Mouse (Mus musculus): ENCODE data around the gene Bahcc1. TPM values are rescaled to one million over a fixed set of nuclear protein-coding genes. Genes with fewer than 3 reads are reported as not detected.

Bahcc1 gene
- total and polyA plus RNA-seq, 2 experiments from 2014 or later: 3.5 to 13.1 TPM

DNA sequence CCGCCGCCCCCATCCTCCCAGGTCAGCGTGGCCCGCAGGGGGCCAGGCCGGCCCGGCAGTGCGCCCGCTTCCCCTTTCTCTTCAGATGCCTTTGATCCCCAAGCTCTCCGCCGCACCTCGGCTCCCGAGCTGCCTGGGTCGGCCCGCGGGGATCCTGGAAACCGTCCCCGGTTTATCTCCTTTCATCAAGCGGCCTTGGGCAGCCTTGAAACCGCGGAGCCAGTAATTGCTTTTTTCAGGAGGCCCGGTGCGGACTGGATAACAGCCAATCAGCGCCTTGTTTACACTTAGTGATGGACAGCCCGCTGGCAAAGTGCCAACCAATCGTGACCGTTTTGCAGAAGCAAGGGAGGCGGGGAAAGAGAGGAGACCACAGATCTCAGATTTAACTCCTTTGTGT is 1.4 kb upstream of the Bahcc1 start:
- Histone ChIP-seq H3K36me3 (replicated peaks; ENCODE audit: control insufficient read depth, insufficient read depth, low read length) (no peaks in the 10 kb centered on the region), H3K9me3 (replicated peaks; ENCODE audit: control insufficient read depth, low read length) (no peaks in the 10 kb centered on the region), H3K4me1 (ENCODE audit: control insufficient read depth, insufficient read depth) (peaks cover 37% of the 10 kb centered on the region), H3K4me3 (ENCODE audit: low read depth, low read length) (peak overlapping the region; percentile 85), H3K9ac (replicated peaks; ENCODE audit: low read depth, low read length) (peak overlapping the region; percentile 97), H3K4me2 (ENCODE audit: low read depth, low read length) (peak overlapping the region; percentile 97), H3K27me3 (ENCODE audit: control insufficient read depth, insufficient read depth, low read length) (no peaks in the 10 kb centered on the region), H3K27ac (ENCODE audit: low read depth) (peak overlapping the region; percentile 94)
- ATAC-seq (ENCODE audit: insufficient read depth, low read depth) (peak; percentile 63), DNase-seq (ENCODE audit: low spot score) (peak; percentile 99)
- WGBS: 0% methylated on average over 24 of the region's 27 CpGs
- TF ChIP-seq CTCF (IDR thresholded peaks at IDR 0.05; ENCODE audit: low read depth) (no peak), EP300 (IDR thresholded peaks at IDR 0.05; ENCODE audit: low read depth) (peak; percentile 93)

DNA sequence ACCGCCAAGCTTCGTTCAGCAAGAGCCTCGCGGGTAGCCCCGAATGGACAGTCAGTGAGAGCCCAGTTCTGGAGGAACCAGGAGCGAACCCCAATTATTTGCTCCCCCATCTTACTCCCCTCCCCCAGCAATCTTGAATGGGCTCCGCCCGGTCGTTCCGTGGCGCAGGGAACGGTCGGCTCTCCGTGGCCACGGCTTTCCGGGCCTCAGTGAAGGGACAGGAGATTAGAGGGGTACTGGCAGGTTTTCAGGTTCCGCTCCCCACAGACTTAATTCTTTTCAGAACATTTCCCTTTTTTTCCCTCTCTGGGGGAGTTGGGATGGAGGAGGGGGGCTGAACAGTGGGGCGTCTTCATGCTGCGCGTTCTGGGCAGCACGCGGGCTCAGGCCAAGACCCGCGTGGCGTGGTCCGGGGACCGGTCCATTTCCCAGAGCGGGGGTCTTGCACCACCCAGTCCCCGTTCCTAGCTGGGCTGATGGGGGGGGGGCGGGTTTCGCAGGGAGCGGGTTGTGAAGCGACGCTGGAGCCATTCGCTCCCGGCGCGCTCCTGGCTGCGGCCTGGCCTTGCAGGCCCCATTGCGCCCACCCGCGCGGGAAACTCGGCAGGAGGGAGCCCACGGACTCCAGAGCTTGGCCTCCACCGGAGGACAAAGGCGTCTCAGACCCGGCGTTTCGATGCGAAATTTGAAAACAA is 841 bp downstream of the Bahcc1 start:
- TF ChIP-seq EP300 (IDR thresholded peaks at IDR 0.05; ENCODE audit: low read depth) (no peak), CTCF (IDR thresholded peaks at IDR 0.05; ENCODE audit: low read depth) (no peak)
- peak overlapping the region; percentile 88 for H3K27ac ChIP-seq (ENCODE audit: low read depth)
- no peaks in the 10 kb centered on the region for H3K27me3 ChIP-seq (ENCODE audit: control insufficient read depth, insufficient read depth, low read length)
- H3K9me3 ChIP-seq (replicated peaks; ENCODE audit: control insufficient read depth, low read length): no peaks in the 10 kb centered on the region
- no peaks in the 10 kb centered on the region for H3K36me3 ChIP-seq (replicated peaks; ENCODE audit: control insufficient read depth, insufficient read depth, low read length)
- under 1% methylated on average over 51 of the region's 51 CpGs for WGBS
- H3K4me2 ChIP-seq (ENCODE audit: low read depth, low read length): peak overlapping the region; percentile 97
- DNase-seq (ENCODE audit: low spot score) (no peak), ATAC-seq (ENCODE audit: insufficient read depth, low read depth) (no peak)
- H3K9ac ChIP-seq (replicated peaks; ENCODE audit: low read depth, low read length): peak overlapping the region; percentile 97
- H3K4me1 ChIP-seq (ENCODE audit: control insufficient read depth, insufficient read depth): peaks cover 22% of the 10 kb centered on the region
- H3K4me3 ChIP-seq (ENCODE audit: low read depth, low read length): peak overlapping the region; percentile 85

DNA sequence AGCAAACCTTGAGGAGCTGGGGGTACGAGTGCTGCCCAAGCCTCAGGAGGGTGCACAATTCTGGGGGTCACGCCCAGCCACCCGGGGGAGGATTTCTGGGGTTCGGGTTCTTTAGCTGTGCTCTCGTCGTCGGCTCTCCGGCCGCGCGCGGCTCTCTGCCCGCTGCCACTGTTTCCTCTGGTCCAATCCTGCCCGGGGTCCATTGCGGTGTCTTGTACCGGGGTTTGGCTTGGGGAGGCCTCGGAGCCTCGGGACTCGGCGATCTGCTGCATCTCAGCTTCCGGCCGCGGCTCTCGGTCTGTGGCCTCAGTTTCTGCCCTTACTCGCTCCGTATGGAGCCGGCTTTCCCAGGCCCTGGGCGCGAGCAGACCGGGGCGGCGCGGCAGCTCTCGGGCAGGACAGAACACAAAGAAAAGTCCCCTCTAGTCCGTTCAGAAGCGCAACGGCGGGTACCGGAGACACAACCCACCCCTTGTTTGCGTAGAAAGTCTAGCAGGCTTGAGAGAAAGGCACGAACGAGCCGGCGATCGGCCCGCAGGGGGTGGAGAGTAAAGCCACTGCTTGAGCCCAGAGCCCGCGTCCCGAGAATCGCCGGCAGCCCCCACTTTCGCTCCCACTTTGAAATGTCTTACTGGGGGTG is 1.5 kb downstream of the Bahcc1 start:
- Histone ChIP-seq H3K36me3 (replicated peaks; ENCODE audit: control insufficient read depth, insufficient read depth, low read length) (no peaks in the 10 kb centered on the region), H3K4me2 (ENCODE audit: low read depth, low read length) (peak overlapping the region; percentile 97), H3K27me3 (ENCODE audit: control insufficient read depth, insufficient read depth, low read length) (no peaks in the 10 kb centered on the region), H3K4me3 (ENCODE audit: low read depth, low read length) (peak overlapping the region; percentile 85), H3K9ac (replicated peaks; ENCODE audit: low read depth, low read length) (peak overlapping the region; percentile 97), H3K4me1 (ENCODE audit: control insufficient read depth, insufficient read depth) (peaks cover 22% of the 10 kb centered on the region), H3K27ac (ENCODE audit: low read depth) (peak overlapping the region; percentile 88), H3K9me3 (replicated peaks; ENCODE audit: control insufficient read depth, low read length) (no peaks in the 10 kb centered on the region)
- ATAC-seq (ENCODE audit: insufficient read depth, low read depth): no peak
- 0% methylated on average over 52 of the region's 52 CpGs for WGBS
- no peak for TF ChIP-seq CTCF (IDR thresholded peaks at IDR 0.05; ENCODE audit: low read depth)
- TF ChIP-seq EP300 (IDR thresholded peaks at IDR 0.05; ENCODE audit: low read depth): no peak
- DNase-seq (ENCODE audit: low spot score): peak; percentile 52

DNA sequence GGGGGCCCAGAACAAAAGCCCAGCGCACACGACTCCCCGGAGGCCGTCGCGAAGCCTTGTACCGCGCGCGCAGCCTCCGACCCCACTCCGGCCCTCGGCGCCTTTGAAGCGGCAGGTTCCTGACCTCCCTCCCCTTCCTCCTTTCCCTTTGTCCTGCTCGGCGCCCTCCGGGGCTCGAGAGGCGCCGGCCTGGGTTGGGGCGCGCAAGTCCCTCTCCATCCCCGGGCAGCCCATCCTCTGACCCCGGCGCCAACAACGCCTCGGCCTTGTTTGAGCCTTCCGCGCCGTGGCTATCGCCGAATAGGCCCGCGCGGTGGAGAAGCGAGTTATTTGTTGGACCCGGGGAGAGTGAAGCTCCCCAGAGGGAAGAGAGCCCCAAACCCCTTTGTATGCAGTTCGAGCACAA is 2.0 kb downstream of the Bahcc1 start:
- peak overlapping the region; percentile 97 for H3K4me2 ChIP-seq (ENCODE audit: low read depth, low read length)
- ATAC-seq (ENCODE audit: insufficient read depth, low read depth): no peak
- TF ChIP-seq CTCF (IDR thresholded peaks at IDR 0.05; ENCODE audit: low read depth): no peak
- no peak for TF ChIP-seq EP300 (IDR thresholded peaks at IDR 0.05; ENCODE audit: low read depth)
- H3K4me3 ChIP-seq (ENCODE audit: low read depth, low read length): peak overlapping the region; percentile 85
- no peaks in the 10 kb centered on the region for H3K27me3 ChIP-seq (ENCODE audit: control insufficient read depth, insufficient read depth, low read length)
- H3K27ac ChIP-seq (ENCODE audit: low read depth): peak overlapping the region; percentile 88
- peak overlapping the region; percentile 97 for H3K9ac ChIP-seq (replicated peaks; ENCODE audit: low read depth, low read length)
- H3K36me3 ChIP-seq (replicated peaks; ENCODE audit: control insufficient read depth, insufficient read depth, low read length): no peaks in the 10 kb centered on the region
- DNase-seq (ENCODE audit: low spot score): peak; percentile 33
- no peaks in the 10 kb centered on the region for H3K9me3 ChIP-seq (replicated peaks; ENCODE audit: control insufficient read depth, low read length)
- under 1% methylated on average over 27 of the region's 39 CpGs for WGBS
- peaks cover 23% of the 10 kb centered on the region for H3K4me1 ChIP-seq (ENCODE audit: control insufficient read depth, insufficient read depth)

DNA sequence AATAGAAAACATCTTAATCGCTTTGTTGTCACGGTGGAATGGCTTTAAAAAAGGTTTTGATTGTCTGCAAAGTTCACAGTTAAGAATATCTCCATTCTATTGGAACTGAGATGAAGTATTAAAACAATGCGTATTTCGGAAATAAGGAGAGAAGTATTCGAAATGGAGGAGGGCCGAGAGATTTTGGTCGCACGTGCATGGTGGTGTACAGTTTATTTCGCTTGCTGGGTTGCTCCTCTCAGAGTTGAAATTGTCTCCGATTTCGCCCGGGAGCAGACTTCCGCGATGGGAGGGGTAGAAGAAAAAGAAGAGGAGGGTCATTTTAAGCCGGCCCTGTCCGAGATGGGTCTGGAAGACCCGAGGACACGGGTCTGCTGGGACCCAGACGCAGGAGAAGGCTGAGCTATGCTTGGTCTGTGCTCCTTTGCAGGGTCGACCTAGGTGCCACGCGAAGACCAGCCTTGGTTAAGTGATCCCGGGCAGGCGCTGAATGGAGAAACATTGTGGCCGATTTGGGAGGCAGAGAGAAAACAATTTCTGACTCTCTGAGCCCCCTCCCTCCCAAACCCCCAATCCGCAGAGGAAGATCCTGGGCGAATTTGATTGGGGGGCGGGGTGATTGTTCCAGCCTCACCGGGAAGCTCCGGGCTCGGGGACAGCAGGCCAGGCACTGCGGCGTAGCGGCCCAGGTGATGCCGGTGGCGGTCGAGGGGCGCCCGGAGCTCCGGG is 2.8 kb downstream of the Bahcc1 start:
- peak; percentile 47 for DNase-seq (ENCODE audit: low spot score)
- Histone ChIP-seq H3K9ac (replicated peaks; ENCODE audit: low read depth, low read length) (peak overlapping the region; percentile 97), H3K36me3 (replicated peaks; ENCODE audit: control insufficient read depth, insufficient read depth, low read length) (no peaks in the 10 kb centered on the region), H3K4me2 (ENCODE audit: low read depth, low read length) (peak overlapping the region; percentile 97), H3K27ac (ENCODE audit: low read depth) (peak overlapping the region; percentile 90), H3K4me1 (ENCODE audit: control insufficient read depth, insufficient read depth) (peaks cover 30% of the 10 kb centered on the region), H3K9me3 (replicated peaks; ENCODE audit: control insufficient read depth, low read length) (no peaks in the 10 kb centered on the region), H3K27me3 (ENCODE audit: control insufficient read depth, insufficient read depth, low read length) (no peaks in the 10 kb centered on the region), H3K4me3 (ENCODE audit: low read depth, low read length) (peak overlapping the region; percentile 85)
- WGBS: under 1% methylated on average over 39 of the region's 40 CpGs
- TF ChIP-seq CTCF (IDR thresholded peaks at IDR 0.05; ENCODE audit: low read depth) (no peak), EP300 (IDR thresholded peaks at IDR 0.05; ENCODE audit: low read depth) (no peak)
- ATAC-seq (ENCODE audit: insufficient read depth, low read depth): no peak
